Mouse (Mus musculus): Measurements from ENCODE around the gene Timp2.

DNA sequence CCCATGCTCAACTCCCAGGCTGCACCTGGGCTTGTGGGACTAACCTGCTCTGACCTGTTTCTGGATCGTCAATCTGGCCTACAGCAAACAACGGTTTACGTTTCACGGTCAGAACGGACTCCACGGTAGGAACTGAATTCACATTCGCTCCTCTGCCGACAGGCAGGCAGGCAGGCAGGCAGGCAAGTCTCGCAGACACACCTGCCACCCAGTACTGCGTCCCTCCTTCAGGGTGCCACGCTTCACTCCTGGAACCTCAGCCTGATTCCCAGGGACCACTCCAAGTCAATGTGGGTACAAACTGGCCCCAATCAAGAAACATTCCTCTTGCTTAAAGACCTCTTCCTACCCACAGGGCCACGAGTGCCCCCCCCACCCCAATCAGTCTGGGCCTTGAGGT lies 7.6 kb downstream of the Timp2 start:
- TF ChIP-seq EP300 (IDR thresholded peaks at IDR 0.05) = no peak
- no peak for TF ChIP-seq CTCF (IDR thresholded peaks at IDR 0.05)

All from lung, postnatal 0 days (tissue).